Mouse (Mus musculus): ENCODE data around the gene Olfr781.
"Not testable (repeated sequence)": the region's sequence is repeated elsewhere in the genome, so short reads cannot be mapped to it uniquely, and the experiment has no call there.

Gene Olfr781

DNA sequence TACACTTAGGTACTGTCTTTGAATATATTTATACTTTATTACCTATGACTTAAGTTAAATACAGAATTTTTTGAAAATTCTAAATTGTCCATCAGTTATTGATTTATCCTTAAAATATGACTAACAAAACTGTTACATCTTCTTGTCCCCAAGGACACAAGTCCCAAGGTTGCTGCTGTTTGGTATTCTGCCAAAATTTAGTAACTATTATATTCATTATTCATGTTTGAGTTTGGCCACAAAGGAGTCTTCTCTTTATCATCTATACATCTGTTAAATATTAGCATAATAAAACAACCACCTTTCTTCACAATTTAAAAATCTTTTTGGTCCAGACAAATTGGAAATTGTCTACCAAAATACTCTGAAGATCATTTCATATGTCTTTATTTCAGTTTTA, at the start of gene Olfr781:
Gene Olfr781, plus strand, starts transcription at position 301 of the 400 bp plus-strand sequence.
- DNase-seq, result no peak

DNA sequence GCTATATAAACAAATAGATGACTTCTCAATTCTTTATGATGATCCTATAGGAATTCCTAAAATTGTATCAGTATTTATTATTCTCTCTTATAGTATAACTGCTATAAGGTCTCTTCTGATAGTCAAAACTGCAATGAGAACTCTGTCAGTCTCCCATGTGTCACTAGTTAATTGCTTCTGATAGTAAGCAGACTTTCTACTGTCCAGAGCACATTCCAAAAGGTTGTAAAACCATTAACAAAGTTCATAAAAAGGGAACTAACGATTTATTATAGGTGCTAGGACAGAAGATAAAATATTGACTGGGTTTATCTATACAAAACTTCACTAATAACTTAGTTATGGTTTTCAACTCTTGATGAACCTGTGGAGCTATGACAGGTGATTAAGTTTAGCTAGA, 15.7 kb upstream of the Olfr781 start:
- not testable (repeated sequence) for DNase-seq

GRCm38 (mm10) chr10:129313521-129313920, 15.1 kb upstream of the Olfr781 start:
- not testable (repeated sequence) for DNase-seq

- DNase-seq, result no peak
Measured at GRCm38 (mm10) chr10:129317817-129318216, 10.8 kb upstream of the Olfr781 start, which contains the start of gene Olfr780. Olfr780 (plus strand) TSS chr10:129318117.

- no peak for DNase-seq
Measured at GRCm38 (mm10) chr10:129348550-129348949, 19.9 kb downstream of the Olfr781 start, which contains the start of gene Olfr782. Olfr782 (plus strand) TSS chr10:129348850.

- DNase-seq, result not testable (repeated sequence)
Measured at GRCm38 (mm10) chr10:129352475-129352874, 23.8 kb downstream of the Olfr781 start.

DNA sequence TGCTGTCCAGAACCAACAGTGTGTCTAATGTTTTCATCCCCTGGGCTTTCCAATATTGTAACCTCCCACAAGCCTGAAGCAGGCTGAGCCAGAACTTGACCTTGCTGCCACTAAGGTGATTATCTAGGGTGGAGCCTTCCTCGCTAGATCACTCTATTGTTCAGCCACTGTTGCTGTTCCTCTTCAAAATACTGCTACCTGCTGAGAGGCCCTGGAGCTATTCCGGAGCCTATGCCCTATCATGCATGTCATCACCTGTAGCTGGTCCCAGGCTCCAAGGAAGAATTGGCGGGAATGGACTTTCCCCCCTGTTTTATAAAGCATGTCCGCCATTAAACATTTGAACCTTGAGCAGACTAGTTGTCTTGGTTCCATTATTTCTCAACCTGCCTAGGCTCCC, 27.8 kb downstream of the Olfr781 start:
- DNase-seq, result not testable (repeated sequence)

- no peak for DNase-seq
Measured at GRCm38 (mm10) chr10:129357307-129357706, 28.7 kb downstream of the Olfr781 start.

DNA sequence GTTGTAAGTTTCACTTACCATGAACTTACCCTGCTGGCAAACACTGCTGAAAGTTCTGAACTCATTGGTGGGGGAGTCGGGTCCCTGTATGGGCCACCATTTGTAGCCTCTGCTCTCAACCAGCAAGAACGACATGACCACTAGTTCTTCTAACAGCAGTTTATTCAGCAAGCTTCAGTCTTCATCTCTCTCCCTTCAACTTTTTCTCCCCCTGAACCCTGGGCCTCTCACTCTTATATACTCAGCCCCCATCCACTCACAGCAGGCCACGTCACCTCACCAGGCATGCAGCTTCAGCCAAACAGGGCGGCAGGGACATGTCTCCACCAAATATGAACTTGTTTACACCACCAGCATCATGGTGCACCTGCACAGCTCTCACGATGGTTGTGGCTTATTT, 45.4 kb downstream of the Olfr781 start:
- DNase-seq, result not testable (repeated sequence)
